Mouse (Mus musculus): Measurements from ENCODE around the gene Nxnl2.

GRCm38 (mm10) chr13:51197699-51198098 is 26.9 kb downstream of the Nxnl2 start:
- TF ChIP-seq CTCF (IDR thresholded peaks at IDR 0.05; ENCODE audit: borderline replicate concordance, insufficient read depth, low read depth, low read length) (no peak), POLR2A (IDR thresholded peaks at IDR 0.05; ENCODE audit: borderline replicate concordance, insufficient read depth, low read length) (no peak)
